Mouse (Mus musculus): ENCODE results near the gene Foxd3. TPM values are rescaled to one million over a fixed set of nuclear protein-coding genes. Genes with fewer than 3 reads are reported as not detected.

Gene Foxd3
- polyA plus RNA-seq, 1 experiment from 2014 or later, result 0.10 TPM

Small RNA genes within 50 kb of the gene (microRNA-seq; reads per million reads assigned to microRNA genes)
- not detected for gene Gm23366

Other genes starting within 250 kb of the Foxd3 start
- gene Alg6, start 59.4 kb downstream of the Foxd3 start, polyA plus RNA-seq (2016; fragmentation: Nextera tagmentation; extraction: Ambion mirVana), result 19.5 and 20.7 TPM in 2 replicates
- 8.8 and 11.0 TPM in 2 replicates for gene Efcab7, start 172.9 kb downstream of the Foxd3 start, polyA plus RNA-seq (2016; fragmentation: Nextera tagmentation; extraction: Ambion mirVana)

All from liver, embryonic 12.5 days (tissue).